Mouse (Mus musculus): ENCODE results near the gene C2cd3.

C2cd3 gene

DNA sequence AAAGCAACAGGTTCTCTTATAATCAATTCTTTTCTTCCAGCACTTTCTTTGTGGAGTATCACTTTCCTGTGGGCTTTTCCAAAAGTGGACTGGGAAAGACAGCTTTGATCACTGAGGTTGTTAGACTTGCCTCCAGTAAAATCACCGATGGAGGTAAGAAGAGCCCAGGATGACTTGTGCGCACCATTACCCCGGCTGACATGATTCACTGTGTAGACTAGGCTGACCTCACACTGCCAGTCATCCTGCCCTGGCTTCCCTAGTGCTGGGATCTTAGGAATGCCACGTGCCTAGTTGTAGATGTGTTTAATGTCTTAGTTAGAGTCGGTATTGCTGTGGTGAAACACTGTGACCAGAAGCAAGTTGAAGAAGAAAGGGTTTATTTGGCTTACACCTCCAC lies 35.6 kb downstream of the C2cd3 start:
- DNase-seq: no peak

DNA sequence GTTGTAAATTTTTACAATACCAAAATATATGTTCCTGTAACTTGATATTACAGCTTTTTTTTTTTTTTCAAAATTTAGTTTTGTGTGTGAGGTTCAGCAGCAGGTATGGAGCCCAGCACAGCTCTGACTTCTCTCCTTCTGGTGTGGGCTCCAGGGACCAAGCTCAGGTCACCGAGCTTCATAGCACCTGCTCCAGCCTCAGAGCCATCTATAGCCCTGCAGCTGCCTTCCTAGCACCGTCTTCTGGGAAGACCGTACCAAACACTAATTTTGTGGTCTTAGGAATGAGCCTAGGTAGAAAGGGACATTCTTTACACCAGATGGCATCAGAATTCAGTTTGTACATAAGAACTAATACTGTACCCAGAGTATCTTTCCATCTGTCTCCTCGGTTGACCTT lies 36.7 kb downstream of the C2cd3 start:
- DNase-seq: no peak

DNA sequence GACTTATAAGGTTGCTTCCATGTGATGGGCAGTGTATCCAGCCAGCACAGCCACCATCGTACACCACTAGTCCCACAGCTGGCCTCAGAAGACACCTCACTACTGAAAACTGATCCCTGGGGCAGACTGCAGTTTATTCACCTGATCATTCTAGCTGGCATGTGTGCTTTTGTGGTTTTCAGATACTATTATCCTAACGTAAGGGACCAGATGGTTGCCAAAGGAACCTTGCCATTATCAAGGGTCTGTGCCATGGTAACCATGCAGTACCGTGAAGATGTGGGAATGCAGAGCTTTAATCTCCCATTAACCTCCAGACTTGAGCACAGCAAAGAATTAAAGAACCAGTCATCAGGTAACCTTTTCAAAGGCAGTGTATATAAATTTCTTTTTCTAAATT lies 53.8 kb downstream of the C2cd3 start:
- no peak for DNase-seq

DNA sequence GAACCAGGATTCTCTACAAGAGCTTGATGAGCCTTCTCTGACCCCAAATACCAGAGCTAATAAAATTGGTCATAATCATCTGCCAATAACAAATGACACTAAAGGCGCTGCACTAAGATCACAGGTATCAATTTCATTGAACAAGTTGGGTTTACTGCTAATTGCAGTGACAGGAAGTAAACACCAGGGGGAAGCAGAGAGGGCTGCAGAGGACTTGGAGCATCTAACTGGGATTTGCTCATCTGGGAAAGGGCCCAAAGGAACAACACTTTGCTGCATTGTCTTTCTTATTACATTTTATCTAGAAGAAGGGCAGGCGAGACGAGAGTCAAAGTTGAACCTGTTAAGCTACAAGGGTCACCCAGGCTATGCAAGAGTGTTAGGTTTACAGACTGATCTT lies 57.1 kb downstream of the C2cd3 start:
- peak; percentile 25 to 72 for DNase-seq

DNA sequence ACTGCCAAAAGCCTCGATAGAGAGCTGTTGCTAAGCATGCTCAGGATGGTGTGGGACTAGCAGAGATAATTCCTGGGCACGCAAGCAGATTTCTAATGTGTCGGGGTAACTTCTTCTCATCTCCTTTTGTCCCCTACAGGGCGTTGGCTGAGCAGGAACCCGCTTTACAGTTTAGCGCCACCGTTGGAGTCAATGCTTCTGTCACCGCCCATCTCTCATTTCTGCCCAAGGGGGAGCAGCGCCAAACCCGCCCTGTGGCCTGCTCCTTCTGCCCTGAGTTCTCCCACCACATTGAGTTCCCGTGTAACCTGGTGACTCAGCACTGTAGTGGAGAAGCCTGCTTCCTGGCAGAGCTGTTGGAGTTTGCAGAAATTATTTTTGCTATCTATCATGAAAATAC lies 57.9 kb downstream of the C2cd3 start:
- DNase-seq: no peak

DNA sequence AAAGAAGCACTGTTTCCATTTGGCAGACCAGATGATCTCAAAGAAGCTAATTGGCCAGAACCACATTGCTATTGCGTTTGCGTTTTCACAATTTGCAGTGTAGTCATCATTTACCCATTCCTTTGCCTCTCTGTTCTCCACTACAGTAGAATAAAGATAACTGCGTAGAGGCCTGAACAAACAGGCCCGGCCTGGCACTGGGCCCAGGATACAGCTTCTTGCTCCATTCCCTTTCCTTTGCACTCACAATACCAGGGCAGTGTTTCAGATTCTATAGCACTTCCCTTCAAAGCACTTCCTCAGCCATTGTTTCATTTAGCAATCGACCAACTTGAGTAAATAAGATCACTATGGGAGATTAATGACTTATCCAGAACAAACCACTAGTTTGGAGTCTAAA lies 59.1 kb downstream of the C2cd3 start:
- peak; percentile 77 to 87 for DNase-seq

DNA sequence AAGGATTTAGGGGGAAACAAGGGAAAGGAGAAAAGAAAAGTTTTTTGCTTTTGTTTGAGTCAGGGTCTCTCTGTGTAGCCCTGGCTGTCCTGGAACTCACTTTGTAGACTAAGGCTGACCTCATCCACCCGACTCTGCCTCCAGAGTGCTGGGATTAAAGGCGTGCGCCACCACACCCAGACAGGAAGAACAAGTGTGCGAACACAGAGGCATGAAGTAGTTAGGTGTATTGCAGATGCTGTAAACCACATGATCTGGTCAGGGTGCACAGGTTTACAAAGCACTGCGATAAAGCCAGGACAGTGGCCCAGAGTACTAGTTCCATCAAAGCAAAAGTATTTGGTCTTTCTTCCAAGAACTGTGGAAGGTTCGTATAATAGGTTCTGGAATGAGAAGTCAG lies 61.3 kb downstream of the C2cd3 start:
- DNase-seq: no peak

DNA sequence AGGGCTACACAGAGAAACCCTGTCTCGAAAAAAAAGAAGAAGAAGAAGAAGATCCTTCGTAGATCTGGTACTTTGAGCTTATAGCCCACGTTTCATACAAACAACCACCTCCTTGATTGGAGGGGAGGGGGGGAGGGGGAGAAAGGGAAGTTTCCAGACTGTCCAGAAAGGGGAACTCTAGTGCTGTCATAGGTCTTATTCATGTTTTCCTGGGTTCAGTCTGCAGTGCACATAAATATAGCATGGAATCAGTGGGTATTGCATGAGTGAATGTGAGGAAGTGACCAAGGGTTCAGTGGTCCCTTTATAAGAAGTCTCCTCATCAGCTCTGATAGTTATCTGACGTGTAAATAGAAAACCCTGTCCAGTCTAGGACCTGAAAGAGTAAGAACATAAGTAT lies 71.7 kb downstream of the C2cd3 start:
- no peak for DNase-seq

DNA sequence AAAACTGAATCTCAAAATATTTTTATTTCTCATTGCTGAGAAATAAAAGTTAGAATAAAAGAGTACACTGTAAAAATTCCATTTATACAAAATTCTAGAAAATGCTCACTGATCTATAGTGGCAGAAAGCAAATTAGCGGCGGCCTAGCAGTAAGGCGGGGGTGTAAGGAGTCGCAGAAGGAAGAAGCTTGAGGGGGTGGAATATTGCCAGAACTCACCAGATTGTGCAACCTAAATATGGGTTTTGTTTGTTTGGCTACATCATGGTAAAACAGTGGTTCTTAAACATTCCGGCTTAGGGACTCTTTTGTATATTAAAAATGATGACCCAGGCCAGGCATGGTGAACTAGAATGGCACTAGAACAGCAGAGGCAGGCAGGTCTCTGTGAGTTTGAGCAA lies 74.2 kb downstream of the C2cd3 start:
- DNase-seq: no peak

DNA sequence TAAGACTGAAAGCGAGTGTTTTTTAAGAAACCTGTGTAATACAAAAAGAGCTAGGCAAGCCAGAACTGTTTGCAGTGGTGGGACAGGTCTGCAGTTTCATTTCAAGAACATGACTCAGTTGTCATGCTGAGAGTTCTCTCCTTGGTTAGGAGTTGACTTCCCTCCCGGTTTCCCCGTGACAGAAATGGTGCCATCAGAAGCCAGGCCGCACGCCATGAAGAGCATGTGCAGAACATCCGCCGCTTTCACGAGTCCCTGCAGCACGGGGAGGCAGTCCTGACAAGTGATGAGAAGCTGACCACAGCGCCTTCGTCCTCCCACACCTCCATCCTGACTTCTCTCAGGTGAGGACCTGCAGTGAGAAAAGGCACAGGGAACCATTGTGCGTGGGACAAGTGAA lies 76.5 kb downstream of the C2cd3 start:
- DNase-seq: no peak

DNA sequence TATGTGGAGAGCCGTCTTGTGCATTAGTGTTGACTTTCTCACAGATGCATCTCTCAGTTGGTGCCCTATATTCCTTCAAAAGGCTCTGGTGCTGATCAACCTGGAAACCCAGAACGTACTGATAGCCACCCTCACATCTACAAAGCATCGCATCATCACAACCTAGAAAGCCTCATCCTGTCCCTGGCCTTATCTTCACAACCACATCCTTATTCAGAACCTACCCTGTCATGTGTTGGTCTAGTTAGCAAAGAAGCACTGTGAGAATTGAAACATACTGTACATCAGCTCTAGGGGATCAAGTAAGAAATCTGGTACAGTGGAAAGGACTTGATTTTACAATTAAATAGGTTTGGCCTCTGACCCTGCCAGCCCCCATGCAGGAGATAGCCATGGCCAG lies 77.0 kb downstream of the C2cd3 start:
- DNase-seq: no peak

DNA sequence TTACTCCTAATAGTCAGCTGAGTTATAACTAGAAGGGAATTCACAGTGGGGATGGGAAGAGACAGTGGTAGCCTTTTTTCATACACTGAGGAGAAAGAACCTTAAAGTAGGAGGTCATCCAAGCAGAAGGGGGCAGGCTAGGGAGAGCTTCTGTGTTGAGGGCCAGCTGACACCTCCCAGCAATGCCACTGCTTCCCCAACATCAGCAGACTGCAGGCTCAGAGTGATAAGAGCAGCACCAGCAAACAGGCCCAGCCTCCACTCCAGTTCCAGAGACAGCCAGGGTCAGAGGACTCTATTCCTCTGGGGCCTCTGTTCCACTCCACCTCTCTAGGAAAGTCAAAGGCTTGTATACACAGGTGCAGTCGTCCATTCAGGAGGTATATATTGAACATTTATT lies 86.1 kb downstream of the C2cd3 start:
- DNase-seq: no peak

DNA sequence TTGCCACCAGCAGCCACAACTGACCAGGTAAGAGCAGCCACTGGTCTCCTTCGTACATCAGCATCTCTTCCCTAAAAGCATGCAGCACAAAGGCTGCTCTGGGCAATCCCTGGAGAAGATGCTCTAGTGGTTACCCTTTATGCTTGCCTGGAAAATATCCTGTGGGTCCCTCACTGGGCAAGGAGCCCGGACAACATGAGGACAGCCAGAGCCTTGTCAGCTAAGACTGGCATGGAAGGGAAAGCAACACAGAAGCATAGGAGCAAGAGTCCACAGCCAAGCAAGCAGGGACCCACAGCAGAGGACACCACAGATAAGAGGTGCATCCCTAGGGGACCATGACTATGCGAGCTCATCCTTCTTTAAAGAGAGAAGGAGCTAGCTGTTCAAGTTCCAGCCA lies 87.8 kb downstream of the C2cd3 start:
- no peak for DNase-seq

DNA sequence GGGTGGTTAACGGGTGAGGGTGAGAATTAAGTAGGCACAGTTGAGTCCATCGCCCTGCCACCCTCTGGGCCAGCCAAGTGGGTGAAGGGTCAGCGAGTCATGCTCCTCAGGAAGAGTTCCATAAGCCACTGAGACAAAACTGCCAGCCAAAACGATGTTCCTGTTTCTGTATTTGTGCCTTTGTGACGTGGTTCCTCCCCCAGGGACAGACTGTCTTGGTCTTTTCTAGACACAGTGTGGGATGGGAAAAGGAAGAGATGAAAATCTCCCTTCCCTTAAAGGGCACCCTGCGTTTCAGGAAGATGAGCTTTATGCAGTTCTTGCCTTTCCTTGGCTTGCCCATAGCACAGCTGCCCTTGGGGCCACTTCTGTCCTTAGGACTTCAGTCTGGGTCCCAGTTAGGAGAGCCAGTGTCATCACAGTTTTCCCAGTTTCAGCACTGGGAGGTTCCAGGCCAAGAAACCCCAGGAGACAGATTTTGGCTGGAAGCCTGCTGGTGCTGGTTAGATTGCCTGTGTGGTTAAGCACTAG lies 89.7 kb downstream of the C2cd3 start:
- peak; percentile 78 to 79 for DNase-seq

DNA sequence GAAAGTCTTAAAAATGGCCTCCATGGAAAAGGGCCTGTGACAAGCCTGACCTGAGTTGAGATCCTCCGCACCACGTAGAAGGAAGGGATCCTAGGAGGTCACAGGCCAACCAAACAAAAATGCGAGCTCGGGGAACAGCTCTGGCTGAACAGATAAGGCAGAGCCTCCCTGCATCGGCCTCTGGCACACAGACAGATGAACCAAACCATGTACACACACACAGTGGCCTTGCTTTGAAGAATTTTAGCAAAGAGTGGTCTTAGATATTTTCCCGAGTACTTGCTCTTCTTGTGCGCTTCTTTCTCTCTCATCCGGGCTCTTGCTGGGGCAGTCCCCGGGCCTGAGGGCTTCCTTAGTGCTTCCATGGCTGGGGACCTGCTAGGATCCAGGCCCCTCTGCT lies 91.2 kb downstream of the C2cd3 start:
- DNase-seq: no peak

DNA sequence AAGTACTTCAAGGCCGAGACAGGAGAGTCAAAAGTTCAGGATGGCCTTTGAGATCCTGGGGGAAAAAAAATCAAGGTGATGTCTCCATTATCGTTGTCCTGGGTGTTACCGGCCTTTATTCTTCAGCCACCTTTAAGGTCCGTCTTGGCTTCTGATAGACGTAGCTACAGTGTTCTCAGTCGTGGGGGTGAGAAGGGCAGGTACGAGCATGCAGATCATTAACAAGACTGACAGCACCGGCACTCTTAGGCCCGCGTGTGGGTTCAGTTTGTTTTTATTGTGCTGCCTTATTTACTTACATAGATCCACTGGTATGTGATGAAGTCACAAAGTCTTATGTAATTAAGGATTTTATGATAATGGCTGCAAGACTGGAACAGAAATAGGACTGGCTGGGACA lies 91.7 kb downstream of the C2cd3 start:
- DNase-seq: no peak

DNA sequence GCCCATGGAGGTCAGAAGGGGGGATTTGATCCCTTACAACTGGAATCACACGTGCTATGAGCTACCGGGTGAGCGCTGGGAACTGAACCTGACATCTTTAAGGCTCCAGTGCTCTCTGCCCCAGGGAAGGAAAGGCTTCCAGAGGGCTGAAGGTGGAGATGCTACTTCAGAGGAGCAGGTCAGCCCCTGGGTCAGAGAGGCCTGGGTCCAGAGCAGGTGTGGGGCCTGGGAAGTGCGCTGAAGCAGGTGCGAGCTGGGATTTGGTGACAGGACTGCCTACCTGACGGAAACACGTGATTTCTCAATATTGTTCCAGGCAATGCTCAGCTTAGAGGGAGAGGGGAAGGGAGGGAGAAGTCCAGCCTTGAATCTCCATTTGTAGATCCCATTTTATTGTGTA lies 92.2 kb downstream of the C2cd3 start:
- no peak for DNase-seq

DNA sequence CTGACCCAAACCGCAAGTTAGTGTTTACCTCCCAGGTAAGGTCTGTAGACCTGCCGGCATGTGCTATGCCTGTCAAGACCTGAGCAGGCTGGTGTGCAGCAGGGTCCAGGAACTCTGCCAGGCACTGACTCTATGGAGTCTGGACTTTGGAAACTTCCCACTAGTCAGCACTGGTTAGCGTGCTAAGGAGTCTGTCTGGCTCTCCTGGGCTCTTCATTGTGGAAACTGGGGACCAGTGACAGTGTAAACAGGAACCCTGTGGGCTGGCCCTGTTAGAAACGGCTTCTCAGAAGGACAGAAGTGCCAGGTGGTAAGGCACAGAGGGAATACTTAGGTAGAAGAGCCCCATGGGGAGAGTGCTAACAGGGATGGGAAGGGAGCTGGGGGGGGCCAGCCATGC lies 93.2 kb downstream of the C2cd3 start:
- DNase-seq: peak in 1 of 2 experiments; percentile 23

DNA sequence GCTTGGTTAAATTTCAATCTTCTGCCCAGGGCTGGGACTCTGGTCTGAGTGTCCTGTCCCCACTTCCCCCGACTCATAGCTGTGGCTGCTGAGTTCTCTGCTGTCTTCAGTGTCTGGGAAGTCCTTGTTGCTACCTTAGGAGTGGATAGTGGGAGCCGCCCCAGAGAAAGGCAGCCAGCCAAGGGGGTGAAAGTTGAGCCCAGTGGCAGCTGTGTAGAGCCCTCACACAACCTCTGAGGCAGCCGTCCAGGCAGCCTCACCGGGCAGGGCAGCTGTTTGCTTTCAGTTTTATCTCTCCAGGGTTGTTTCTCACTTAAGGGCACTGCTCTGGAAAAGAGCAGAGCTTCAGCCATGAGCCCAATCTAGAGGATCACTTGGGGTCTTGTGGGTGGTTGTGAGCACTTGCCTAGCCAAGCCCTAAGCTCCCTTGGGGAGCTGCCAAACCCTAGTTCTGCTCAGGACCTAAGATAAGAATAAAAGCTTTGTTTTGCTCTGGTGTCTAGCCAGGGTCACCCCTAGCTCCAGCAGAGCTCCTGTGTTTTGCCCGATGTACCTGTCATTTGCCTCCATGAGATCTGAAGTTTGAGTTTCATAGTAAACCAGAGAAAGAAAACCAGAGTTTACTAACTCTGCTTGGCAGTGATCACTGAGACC lies 93.8 kb downstream of the C2cd3 start:
- DNase-seq: peak; percentile 89 to 93

DNA sequence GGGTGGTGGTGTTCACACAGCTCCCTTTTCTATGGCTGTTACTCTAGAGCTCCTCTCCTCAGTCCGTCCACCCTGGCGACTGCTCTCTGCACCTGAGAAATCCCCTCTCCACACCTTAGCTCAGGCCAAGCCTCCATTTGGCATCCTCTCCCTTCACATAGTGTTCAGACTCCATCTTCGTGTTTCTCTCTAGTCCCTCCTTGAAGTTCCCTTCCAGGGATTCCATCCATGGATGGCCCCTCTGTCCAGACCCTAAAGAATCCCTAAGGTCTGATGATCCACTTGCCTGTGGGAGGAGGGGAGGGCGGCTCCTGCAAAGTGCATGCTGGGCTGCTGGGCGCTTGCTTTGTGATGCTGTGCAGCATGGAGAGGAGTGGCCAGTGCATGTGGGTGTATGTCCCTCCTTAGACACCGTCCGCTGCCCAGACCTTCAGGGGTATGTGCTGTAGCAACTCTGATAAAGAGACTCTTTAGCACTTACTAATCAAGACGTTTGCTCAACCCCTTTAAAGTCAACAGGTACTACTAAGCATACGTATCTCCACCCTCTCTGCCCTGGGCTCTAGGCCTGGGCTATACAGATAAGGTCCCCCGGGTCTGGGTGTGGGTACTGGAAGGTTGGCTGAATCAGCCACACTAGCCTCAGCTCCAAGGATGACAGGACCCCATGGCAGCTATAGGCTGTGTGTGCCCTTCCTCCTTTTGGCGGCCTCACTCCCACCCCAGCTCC lies 94.9 kb downstream of the C2cd3 start:
- DNase-seq: no peak

DNA sequence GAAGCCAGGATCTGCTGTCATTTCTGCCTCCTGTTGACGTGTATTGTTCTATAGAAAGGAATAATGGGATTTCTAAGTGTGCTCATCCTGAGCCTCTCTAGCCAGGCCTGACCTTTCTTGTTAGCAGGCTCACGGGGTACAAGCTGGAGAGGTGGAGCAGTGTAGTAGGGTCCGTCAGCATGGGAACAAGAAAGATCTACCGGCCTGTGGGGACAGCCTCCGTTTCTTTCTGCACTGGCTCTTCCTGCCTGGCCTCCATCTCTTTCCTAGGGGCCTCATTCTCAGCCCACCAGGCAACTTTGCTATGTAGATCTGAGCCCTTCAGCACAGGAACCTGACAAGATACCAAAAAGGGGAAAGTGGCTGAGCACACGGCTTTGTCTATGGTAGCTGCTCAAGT lies 96.7 kb downstream of the C2cd3 start:
- no peak for DNase-seq

DNA sequence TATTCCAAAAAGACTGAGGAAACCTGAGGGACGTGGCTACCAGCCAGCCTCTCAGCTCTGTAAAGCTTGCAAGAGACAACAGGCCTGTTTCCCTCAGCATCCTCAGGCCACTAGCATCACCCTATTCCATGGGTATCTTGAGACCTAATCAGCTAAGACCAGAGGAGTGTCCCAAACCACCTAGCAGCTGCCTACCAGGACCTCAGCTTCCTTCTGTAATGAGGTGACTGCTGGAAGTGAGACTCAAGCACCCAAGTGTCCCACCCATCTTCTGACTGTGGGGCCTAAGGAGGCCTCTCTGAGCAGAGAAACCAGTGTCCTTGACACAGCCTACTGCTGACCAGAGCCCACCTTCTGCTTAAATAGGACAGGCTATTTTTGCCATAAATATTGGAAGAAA lies 97.5 kb downstream of the C2cd3 start:
- no peak for DNase-seq

DNA sequence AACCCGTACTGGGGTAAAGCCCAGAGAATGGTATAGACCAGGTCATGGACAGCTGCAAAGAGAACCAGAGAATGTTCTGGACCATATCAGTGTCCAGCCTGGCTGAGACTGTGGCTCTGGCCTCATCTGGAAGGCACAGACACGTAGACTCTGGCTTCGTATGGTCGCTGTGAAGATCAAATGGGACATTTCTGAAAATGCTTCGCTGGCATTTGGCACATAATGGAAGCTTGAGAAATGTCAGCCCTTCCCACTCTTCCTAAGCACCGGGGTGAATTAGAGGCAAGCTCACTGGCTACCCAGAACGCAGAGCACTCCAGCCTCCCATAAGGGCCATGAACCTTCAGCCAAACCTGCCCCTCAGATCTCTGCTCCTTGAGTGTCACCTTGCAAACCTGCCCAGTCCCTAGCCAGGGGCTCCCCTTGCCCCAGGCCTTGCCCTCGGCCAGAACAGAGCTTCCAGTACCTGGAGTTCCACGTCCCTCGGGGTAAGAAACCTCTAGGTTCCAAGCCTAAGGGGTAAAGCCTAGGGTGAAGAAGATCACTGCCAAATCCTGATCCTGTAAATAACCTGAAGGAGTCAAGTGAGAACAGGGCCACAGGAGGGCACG lies 98.9 kb downstream of the C2cd3 start:
- peak in 1 of 2 experiments; percentile 17 for DNase-seq

DNA sequence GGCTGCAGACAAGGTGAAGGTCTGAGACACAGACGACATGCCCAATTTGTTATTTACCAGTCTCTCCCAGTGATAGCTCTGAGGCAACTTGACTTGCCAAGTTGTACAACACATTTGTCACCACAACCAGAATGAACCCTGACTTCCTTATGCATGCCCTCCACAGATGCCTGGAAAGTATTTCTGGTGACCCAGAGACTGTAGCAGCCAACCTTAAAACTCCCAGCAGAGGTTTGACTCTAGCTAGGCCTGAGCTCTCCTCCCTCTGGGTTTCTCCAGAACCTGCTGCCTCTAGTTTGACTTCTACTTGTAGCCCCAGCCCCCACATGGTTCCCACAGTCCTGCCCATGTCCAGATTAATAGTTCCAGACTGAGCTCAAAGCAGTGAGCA lies 99.4 kb downstream of the C2cd3 start:
- DNase-seq: no peak

All from lung, postnatal 4 days (tissue).